Mouse (Mus musculus) lung, postnatal 4 days (tissue): ENCODE data around the gene Fbxo41.
A peak's percentile ranks its signal among the peaks of the same experiment; 100 is the strongest.

Source experiments
- DNase-seq, 2 experiments: peaks; one replicate each; pipeline ENCODE4 v3.0.0; 2021

Gene Fbxo41

DNA sequence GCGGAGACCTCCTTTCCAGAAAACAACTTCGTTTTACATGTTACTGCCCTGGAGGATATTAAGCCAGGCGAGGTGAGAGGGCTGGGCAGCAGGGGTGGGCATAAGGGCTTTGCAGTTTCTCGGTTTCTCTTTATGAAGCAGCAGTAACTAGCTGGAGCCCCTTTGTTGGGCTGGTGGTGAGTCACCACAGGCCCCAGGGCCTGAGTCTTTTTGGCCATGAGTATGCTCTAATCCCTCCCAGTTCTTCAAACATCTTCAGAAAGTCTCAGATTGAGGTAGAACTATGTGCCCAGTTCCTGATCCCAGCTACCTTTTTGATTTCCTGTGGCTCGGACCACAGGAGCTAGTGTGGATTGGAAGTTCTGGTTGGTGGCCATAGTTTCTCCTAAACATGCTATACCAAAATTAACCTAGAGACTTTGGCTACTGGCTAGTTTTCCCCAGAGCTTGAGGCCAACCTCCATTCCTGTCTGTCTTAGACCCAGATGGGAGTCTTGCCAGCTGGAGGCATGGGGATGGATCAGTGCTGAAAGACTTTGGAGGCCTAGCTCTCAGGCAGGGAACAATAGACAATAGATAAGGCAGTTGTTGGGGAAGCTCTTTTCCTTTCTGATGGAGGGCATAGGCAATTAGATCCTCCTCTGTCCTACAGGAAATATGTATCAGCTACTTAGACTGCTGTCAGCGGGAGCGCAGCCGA, 58.4 kb downstream of the Fbxo41 start:
- DNase-seq = no peak

- no peak for DNase-seq
Observed at GRCm38 (mm10) chr6:85443488-85444233, 59.1 kb downstream of the Fbxo41 start.

DNA sequence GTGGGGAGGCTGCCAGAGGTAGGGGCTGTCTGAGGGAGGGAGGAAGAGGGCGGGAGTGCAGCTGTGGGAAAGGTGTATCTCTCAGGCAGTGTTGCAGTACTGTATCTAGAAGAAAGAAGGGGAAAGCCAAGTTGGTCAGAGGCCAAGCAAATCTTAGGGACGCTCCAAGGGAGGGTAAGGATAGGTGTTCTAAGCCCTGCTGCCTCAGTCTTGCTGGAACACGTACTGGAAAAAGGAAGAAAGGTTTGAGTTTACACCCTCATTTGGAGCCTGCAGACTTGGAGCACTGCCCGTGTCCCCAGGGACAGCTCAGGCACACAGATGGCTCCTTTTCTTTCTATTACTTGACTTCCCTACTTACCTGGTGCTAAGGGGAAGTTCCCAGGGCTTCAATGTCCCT, 61.7 kb downstream of the Fbxo41 start:
- peak in 1 of 2 experiments; percentile 21 for DNase-seq

DNA sequence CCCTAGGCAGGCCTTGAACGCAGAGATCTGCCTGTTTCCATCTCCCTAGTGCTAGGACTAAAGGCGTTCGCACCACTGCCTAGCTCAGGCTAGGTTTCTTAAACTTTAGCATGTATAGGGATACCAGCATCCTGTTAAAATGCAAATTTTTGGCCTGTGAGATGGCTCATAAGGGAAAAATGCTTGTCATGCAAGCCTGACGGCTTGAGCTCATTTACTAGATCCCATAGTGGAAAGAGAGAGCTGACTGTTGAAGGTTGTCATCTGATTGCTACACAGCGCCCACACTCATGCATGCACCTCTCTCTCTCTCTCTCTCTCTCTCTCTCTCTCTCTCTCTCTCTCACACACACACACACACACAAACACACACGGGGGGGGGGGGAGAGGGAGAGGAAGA, 66.2 kb downstream of the Fbxo41 start:
- DNase-seq = no peak

GRCm38 (mm10) chr6:85436204-85436603, 66.6 kb downstream of the Fbxo41 start:
- no peak for DNase-seq

DNA sequence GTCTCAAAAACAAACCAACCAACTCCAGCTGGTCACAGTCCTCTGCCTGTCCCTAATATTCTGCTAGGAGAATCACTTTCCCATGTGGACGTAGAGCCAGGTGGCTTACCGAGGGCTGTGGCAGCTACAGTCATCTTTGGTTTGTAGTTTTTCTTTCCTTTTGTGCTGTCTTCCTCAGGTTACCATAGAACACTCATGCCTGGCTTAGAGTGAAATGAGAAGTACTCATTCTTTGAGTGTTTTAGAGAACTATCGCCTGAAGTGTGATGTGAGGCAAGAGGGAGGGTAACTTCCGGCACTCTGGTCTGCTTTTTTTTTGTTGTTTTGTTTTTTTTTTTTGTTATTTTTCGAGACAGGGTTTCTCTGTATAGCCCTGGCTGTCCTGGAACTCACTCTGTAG, 68.9 kb downstream of the Fbxo41 start:
- no peak for DNase-seq

DNA sequence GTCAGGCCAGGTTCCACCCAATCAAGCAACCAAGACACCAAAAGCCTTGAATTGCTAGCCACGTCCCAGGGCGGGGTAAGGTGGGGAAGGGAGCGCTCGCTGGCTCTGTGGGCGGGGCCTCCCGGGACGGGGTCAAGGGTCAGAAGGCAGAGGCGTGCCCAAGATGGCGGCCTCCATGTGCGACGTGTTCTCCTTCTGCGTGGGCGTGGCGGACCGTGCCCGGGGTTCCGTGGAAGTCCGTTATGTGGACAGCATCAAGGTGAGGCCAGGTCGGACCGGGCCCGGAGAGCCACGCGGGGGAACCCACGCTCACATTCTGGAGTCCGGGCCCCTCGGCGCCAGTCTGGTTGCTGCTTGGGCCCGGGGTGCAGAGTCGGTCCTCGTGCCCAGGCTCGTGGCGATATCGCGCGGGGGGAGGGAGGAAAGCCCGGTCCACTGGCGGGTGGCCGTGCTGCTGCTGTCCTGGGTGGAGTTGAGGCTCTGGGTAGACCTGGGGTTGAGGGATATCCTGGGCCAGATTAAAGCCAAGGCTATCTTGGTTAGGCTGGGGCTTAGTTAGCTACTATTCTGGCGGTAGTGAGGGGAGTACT, 70.9 kb downstream of the Fbxo41 start, which contains the start of gene Smyd5:
Smyd5 (plus strand) TSS at position 148 of the 590 bp plus-strand sequence.
- DNase-seq = peak; percentile 87 to 91

- no peak for DNase-seq
Observed at GRCm38 (mm10) chr6:85431274-85431841, 71.4 kb downstream of the Fbxo41 start.

- DNase-seq = no peak
Observed at GRCm38 (mm10) chr6:85423836-85424379, 78.9 kb downstream of the Fbxo41 start, which contains the start of gene Noto. Gene Noto (plus strand): TSS chr6:85423886.
